8 mouse cellular contexts compared by ENCODE assay signal in genomic region chr3:104637427-104638402, GRCm38 (mm10). TPM values are rescaled to one million over a fixed set of nuclear protein-coding genes. Genes with fewer than 3 reads are reported as not detected.
DNase-seq lines count a peak whose midpoint lies in the region; ATAC-seq lines count a peak whose summit lies in the region.

No protein-coding gene starts in this region.

- intact Hi-C loops in heart, postnatal 25 days (cut with DNase I), result no loop called here
- intact Hi-C loops in left cerebral cortex, postnatal 25 days (cut with DNase I), result loop anchor here (2.0 kb wide), 3 partner anchors 37 to 125 kb away; no protein-coding TSS in a partner anchor

- peak overlapping the region; percentile 97 for H3K27ac ChIP-seq in forebrain, embryonic 10.5 days
- H3K27ac ChIP-seq in midbrain, embryonic 13.5 days, result peak overlapping the region; percentile 41; the same call in 1 of the 2 replicates

- H3K9me3 ChIP-seq in forebrain, embryonic 10.5 days, result no peaks in the 10 kb centered on the region
- H3K9me3 ChIP-seq in midbrain, embryonic 13.5 days, result no peaks in the 10 kb centered on the region

- peak overlapping the region; percentile 96 for H3K4me2 ChIP-seq in midbrain, embryonic 13.5 days (replicated peaks)

- DNase-seq in ovary, postnatal 10 days (ENCODE audit: low spot score), result peak; percentile 37
- no peak for DNase-seq in ovary, adult 18-20 months (ENCODE audit: low spot score)
- DNase-seq in T-cell, adult 2 months (ENCODE audit: low spot score), result peak; percentile 26
- DNase-seq in forebrain, embryonic 10.5 days (ENCODE audit: extremely low spot score, low spot score), result no peak
- peak; percentile 15 for DNase-seq in heart, postnatal 25 days (ENCODE audit: low spot score)
- DNase-seq in left cerebral cortex, postnatal 25 days (ENCODE audit: low spot score in 2 of 2), result peak; percentile 12 to 45
- DNase-seq in ovary, postnatal 36 days (ENCODE audit: low spot score), result no peak

- H3K36me3 ChIP-seq in forebrain, embryonic 10.5 days (replicated peaks), result 0 out of 2 replicates have a peak, but pooled peaks cover 2% of the 10 kb centered on the region
- no peaks in the 10 kb centered on the region for H3K36me3 ChIP-seq in midbrain, embryonic 13.5 days

- 16% methylated on average over 38 of the region's 38 CpGs for WGBS in forebrain, embryonic 10.5 days
- 15% methylated on average over 38 of the region's 38 CpGs for WGBS in midbrain, embryonic 13.5 days

- ATAC-seq in midbrain, embryonic 13.5 days, result no peak

- no peaks in the 10 kb centered on the region for H3K27me3 ChIP-seq in forebrain, embryonic 10.5 days (ENCODE audit: poor library complexity, severe bottlenecking)
- H3K27me3 ChIP-seq in midbrain, embryonic 13.5 days, result 0 out of 2 replicates have a peak, but pooled peaks cover 6% of the 10 kb centered on the region

- H3K4me3 ChIP-seq in forebrain, embryonic 10.5 days, result peak overlapping the region; percentile 83
- peak overlapping the region; percentile 82 for H3K4me3 ChIP-seq in midbrain, embryonic 13.5 days (replicated peaks)

- peaks cover 40% of the 10 kb centered on the region for H3K4me1 ChIP-seq in forebrain, embryonic 10.5 days
- H3K4me1 ChIP-seq in midbrain, embryonic 13.5 days (replicated peaks), result peaks cover 15% of the 10 kb centered on the region

- H3K9ac ChIP-seq in midbrain, embryonic 13.5 days (replicated peaks), result peak overlapping the region; percentile 81

RNA-seq across cellular contexts. Expression of gene Slc16a1, which starts 0.8 kb away (rescaled TPM):
- 57.3 and 60.0 TPM in 2 replicates for polyA plus RNA-seq in forebrain, embryonic 10.5 days (2016; fragmentation: Nextera tagmentation; extraction: Ambion mirVana)
- total RNA-seq in heart, postnatal 25 days (2021), result 100 to 1,000 TPM; 166 to 175 TPM
- 10 to 100 TPM; 23.0 to 23.2 TPM for total RNA-seq in left cerebral cortex, postnatal 25 days (2021)
- polyA plus RNA-seq in midbrain, embryonic 13.5 days (2015; fragmentation: Nextera tagmentation; extraction: Ambion mirVana), result 9.4 and 9.6 TPM in 2 replicates

Comparison
In these comparisons a context has a peak if more than half of its experiments do, and no peak if none do; other contexts are left out.
1. DNase-seq: peak in ovary, postnatal 10 days (single experiment), T-cell, adult 2 months (single experiment), heart, postnatal 25 days (single experiment) and left cerebral cortex, postnatal 25 days (2 of 2); none in ovary, adult 18-20 months (single experiment), forebrain, embryonic 10.5 days (single experiment) and ovary, postnatal 36 days (single experiment).
2. RNA of gene Slc16a1, which starts 0.8 kb away (total RNA-seq): 166 to 175 TPM in heart, postnatal 25 days; 23.0 to 23.2 TPM in left cerebral cortex, postnatal 25 days; every median in the first group is over 4 times any median in the second.